Mouse (Mus musculus): Measurements from ENCODE around the gene Ifng.

The Ifng gene

GRCm38 (mm10) chr10:118480118-118480517 lies 39.3 kb downstream of the Ifng start:
- no peak for DNase-seq (ENCODE audit: low spot score)

GRCm38 (mm10) chr10:118480793-118481192 lies 39.9 kb downstream of the Ifng start:
- no peak for DNase-seq (ENCODE audit: low spot score)

DNA sequence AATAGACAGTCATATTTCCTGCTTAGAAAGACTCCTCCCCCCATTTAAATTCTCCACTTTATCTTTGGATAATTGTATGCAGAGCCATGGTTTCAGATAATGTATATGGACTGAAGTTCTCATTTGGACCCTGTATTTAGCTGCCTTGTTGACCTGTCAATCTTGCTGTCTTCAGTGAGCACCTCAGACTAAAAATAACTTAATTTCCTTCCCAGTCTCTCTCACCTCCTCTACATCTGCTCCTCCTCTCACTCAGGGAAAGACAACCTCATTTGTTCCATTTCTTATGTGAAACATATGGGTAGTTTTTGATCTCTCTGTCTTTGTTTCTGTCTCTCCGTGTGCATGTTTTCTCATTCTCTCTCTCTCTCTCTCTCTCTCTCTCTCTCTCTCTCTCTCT lies 53.3 kb downstream of the Ifng start:
- DNase-seq (ENCODE audit: low spot score) = no peak

DNA sequence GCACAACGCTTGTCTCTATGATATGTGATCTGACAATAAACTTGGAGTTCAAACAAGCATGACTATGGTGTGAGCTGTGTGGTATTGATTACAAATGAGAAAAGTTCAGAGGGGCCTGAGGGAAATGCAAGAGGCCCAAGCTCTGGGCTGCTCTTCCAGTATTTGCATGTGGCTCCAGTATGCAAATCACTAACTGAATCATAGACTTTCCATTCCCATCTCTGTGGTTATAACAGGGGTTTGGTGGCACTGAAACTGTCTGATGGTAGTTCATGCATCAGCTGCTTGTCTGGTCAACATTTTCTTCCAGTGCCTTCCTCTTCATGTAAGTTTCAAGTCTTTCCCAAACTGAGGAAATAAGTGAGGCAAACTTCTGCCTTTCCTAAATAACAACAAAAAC lies 54.5 kb downstream of the Ifng start:
- no peak for DNase-seq (ENCODE audit: low spot score)

Measured in layer of hippocampus, adult 11-12 months (tissue).